Mouse (Mus musculus): ENCODE data around the gene Pgam2. TPM values are rescaled to one million over a fixed set of nuclear protein-coding genes. Genes with fewer than 3 reads are reported as not detected.

Gene Pgam2
- total RNA-seq, 4 experiments from 2014 or later, result 10.6 to 18.9 (median 13.0) TPM

GRCm38 (mm10) chr11:5778481-5778880 is 25.1 kb downstream of the Pgam2 start:
- DNase-seq (ENCODE audit: low spot score in 2 of 2), result no peak

DNA sequence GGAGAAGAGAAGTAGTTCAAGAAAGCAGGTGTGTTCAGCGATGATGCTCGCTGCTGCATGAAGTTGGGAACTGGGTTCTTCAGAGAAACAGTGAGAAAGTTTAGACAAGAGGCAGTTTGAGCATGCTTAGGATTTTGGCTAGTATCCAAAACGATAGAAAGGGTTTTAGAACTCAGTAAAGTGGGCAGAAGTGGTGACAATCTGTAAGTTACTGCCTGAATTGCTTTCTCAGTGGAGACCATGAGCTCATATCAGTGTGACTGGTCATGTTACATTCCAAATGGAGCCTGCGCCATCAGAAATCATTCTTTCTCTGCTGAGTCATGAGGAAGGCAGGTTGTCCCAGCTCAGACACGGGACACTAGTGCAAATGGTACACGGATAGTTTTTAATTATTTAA is 37.5 kb downstream of the Pgam2 start:
- no peak for DNase-seq (ENCODE audit: low spot score in 2 of 2)

DNA sequence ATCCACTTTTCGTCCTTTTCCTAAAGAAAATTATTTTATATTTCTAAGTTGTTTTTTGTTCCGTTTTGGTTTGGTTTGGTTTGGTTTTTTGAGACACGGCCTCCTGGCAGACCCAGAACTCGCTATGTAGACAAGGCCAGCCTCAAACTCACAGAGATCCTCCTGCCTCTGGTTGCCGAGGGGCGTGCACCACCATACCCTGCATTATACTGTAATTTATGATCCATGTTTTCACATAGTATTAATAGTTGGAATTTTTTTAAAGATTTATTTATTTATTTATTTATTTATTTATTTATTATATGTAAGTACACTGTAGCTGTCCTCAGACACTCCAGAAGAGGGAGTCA is 40.9 kb downstream of the Pgam2 start:
- no peak for DNase-seq (ENCODE audit: low spot score in 2 of 2)

GRCm38 (mm10) chr11:5761820-5762632 is 41.5 kb downstream of the Pgam2 start, which contains the start of gene Urgcp:
Gene Urgcp (minus strand): TSS chr11:5762376.
- DNase-seq (ENCODE audit: low spot score in 2 of 2), result peak; percentile 85 to 89

- DNase-seq (ENCODE audit: low spot score in 2 of 2), result no peak
These were observed 49.8 kb downstream of the Pgam2 start for GRCm38 (mm10) chr11:5753755-5754154.

Other genes with a start within 250 kb of the Pgam2 start
- not detected for gene Ankrd36, start 234.0 kb downstream of the Pgam2 start, total RNA-seq (2022)
- gene Mrps24, start 88.1 kb downstream of the Pgam2 start, total RNA-seq (2022), result 10 to 100 TPM; 52.7 to 65.7 (median 61.7) TPM
- gene Urgcp, start 41.4 kb downstream of the Pgam2 start, total RNA-seq (2022), result 10 to 100 TPM; 72.1 to 78.9 (median 73.4) TPM
- gene Dbnl, start 15.2 kb downstream of the Pgam2 start, total RNA-seq (2022), result 10 to 100 TPM; 69.6 to 80.5 (median 78.1) TPM
- 10 to 100 TPM in 3 of 4 experiments, 1 to 10 TPM in 1; 9.2 to 17.6 (median 14.7) TPM for gene Polm, start 34.3 kb upstream of the Pgam2 start, total RNA-seq (2022)
- 10 to 100 TPM; 12.3 to 25.9 (median 19.4) TPM for gene Aebp1, start 58.2 kb upstream of the Pgam2 start, total RNA-seq (2022)
- gene Pold2, start 74.6 kb upstream of the Pgam2 start, total RNA-seq (2022), result 10 to 100 TPM; 22.9 to 30.8 (median 25.1) TPM
- not detected for gene Myl7, start 95.0 kb upstream of the Pgam2 start, total RNA-seq (2022)
- gene Gck, start 146.3 kb upstream of the Pgam2 start, total RNA-seq (2022), result 1 to 10 TPM; 2.6 to 3.7 (median 3.5) TPM
- 10 to 100 TPM; 69.3 to 77.7 (median 72.5) TPM for gene Ykt6, start 152.0 kb upstream of the Pgam2 start, total RNA-seq (2022)

All from layer of hippocampus, adult 8-10 months (tissue).